Mouse (Mus musculus) limb, embryonic 14.5 days (tissue): ENCODE data around the gene Ufsp2. TPM values are rescaled to one million over a fixed set of nuclear protein-coding genes. Genes with fewer than 3 reads are reported as not detected.

Experiments
- ATAC-seq: fragments of 200-750 bp; cut with Nextera tagmentation; 2 replicates; pipeline ENCODE4 v1.8.0; 2017; ENCODE audit warnings: low read depth, moderate number of reproducible peaks, moderate TSS enrichment; ENCODE audit not compliant: low FRiP score
- DNase-seq: peaks from one replicate; pipeline ENCODE4 v3.0.0-alpha.2; 2015; ENCODE audit warnings: low spot score
- H3K27ac ChIP-seq: fragments of 300-500 bp; sonication (generic); replicated peaks from 2 replicates; pipeline ENCODE4 v1.5.1; 2014; ENCODE audit warnings: low read depth, mild to moderate bottlenecking, low read length, moderate library complexity, mixed read lengths
- H3K27me3 ChIP-seq: fragments of 300-500 bp; sonication (generic); 2 replicates; pipeline ENCODE4 v1.6.1; 2014; ENCODE audit warnings: low read length, mixed read lengths; ENCODE audit not compliant: control insufficient read depth, insufficient read depth
- H3K36me3 ChIP-seq: fragments of 300-500 bp; sonication (generic); 2 replicates; pipeline ENCODE4 v1.6.1; 2014; ENCODE audit warnings: mild to moderate bottlenecking, low read length, moderate library complexity, mixed read lengths; ENCODE audit not compliant: control insufficient read depth, insufficient read depth
- H3K4me1 ChIP-seq: fragments of 300-500 bp; sonication (generic); 2 replicates; pipeline ENCODE4 v1.6.1; 2014; ENCODE audit warnings: antibody characterized with exemption, low read length, mixed read lengths; ENCODE audit not compliant: control insufficient read depth, insufficient read depth
- H3K4me2 ChIP-seq: fragments of 300-500 bp; sonication (generic); replicated peaks from 2 replicates; pipeline ENCODE4 v1.6.1; 2014; ENCODE audit warnings: low read depth, mild to moderate bottlenecking, low read length, moderate library complexity; ENCODE audit not compliant: severe bottlenecking
- H3K4me3 ChIP-seq: fragments of 300-500 bp; sonication (generic); replicated peaks from 2 replicates; pipeline ENCODE4 v1.5.1; 2014; ENCODE audit warnings: low read length
- H3K9ac ChIP-seq: fragments of 300-500 bp; sonication (generic); 2 replicates; pipeline ENCODE4 v1.6.1; 2014; ENCODE audit warnings: mild to moderate bottlenecking, low read depth, low read length, moderate library complexity; ENCODE audit not compliant: severe bottlenecking
- H3K9me3 ChIP-seq: fragments of 300-500 bp; sonication (generic); 2 replicates; pipeline ENCODE4 v1.6.1; 2016; ENCODE audit warnings: low read length; ENCODE audit not compliant: control insufficient read depth
- POLR2A ChIP-seq: fragments of 200-500 bp; IDR thresholded peaks from 2 replicates; pipeline ENCODE4 v1.8.0; 2012; ENCODE audit warnings: inconsistent platforms, mild to moderate bottlenecking, moderate library complexity, borderline replicate concordance; ENCODE audit not compliant: insufficient read depth, insufficient read length; ENCODE audit errors: extremely low read depth
- WGBS: fragments of 180-500 bp; shearing (Covaris S2); extraction: QIAGEN DNeasy Blood & Tissue Kit; methylation state at CpG from one replicate; pipeline ENCODE4 v1.1.7; 2014; 5-methylcytosine and 5-hydroxymethylcytosine counted together
- polyA plus RNA-seq, 2 experiments: library from polyadenylated mRNA; depleted of rRNA in 1 of 2; stranded (reverse) in 1 of 2; unstranded in 1 of 2; fragments of >200 nt; fragmentation: Nextera tagmentation in 1 of 2; extraction: Ambion mirVana in 1 of 2; gene quantifications; 2 replicates each; pipeline versions ENCODE4 v1.2.1 to v1.2.3; 2012 to 2014

The Ufsp2 gene
- polyA plus RNA-seq, 2 experiments, result 62.3 to 92.5 TPM

GRCm38 (mm10) chr8:46010746-46011680 lies 35.7 kb downstream of the Ufsp2 start:
- peaks cover 9% of the 10 kb centered on the region for H3K4me1 ChIP-seq
- H3K27ac ChIP-seq, result 0 out of 2 replicates have a peak overlapping the region, but pooled peaks have one; percentile 13
- 9% methylated on average over 17 of the region's 17 CpGs for WGBS
- peak; percentile 46 for DNase-seq
- peak overlapping the region; percentile 45 for H3K9ac ChIP-seq
- H3K9me3 ChIP-seq, result no peaks in the 10 kb centered on the region
- H3K4me2 ChIP-seq, result peak overlapping the region; percentile 43
- ATAC-seq, result peak; percentile 65
- H3K27me3 ChIP-seq, result no peaks in the 10 kb centered on the region
- H3K4me3 ChIP-seq, result peak overlapping the region; percentile 1
- TF ChIP-seq POLR2A, result no peak
- H3K36me3 ChIP-seq, result no peaks in the 10 kb centered on the region

- H3K36me3 ChIP-seq, result no peaks in the 10 kb centered on the region
- no peaks in the 10 kb centered on the region for H3K4me1 ChIP-seq
- DNase-seq (no peak), ATAC-seq (no peak)
- WGBS, result 82% methylated on average over 9 of the region's 9 CpGs
- H3K9me3 ChIP-seq, result no peaks in the 10 kb centered on the region
- H3K9ac ChIP-seq, result no peak overlapping the region
- no peak overlapping the region for H3K27ac ChIP-seq
- H3K4me2 ChIP-seq, result no peak overlapping the region
- no peak for TF ChIP-seq POLR2A
- H3K4me3 ChIP-seq, result no peak overlapping the region
- no peaks in the 10 kb centered on the region for H3K27me3 ChIP-seq
Observed at GRCm38 (mm10) chr8:46022203-46022602, 46.9 kb downstream of the Ufsp2 start.

- WGBS, result 85% methylated on average over 9 of the region's 9 CpGs
- no peak for ATAC-seq
Observed at GRCm38 (mm10) chr8:46022758-46023157, 47.4 kb downstream of the Ufsp2 start.

GRCm38 (mm10) chr8:46024392-46024791 lies 49.1 kb downstream of the Ufsp2 start:
- H3K27me3 ChIP-seq, result no peaks in the 10 kb centered on the region
- ATAC-seq (no peak), DNase-seq (no peak)
- no peak overlapping the region for H3K4me3 ChIP-seq
- no peak overlapping the region for H3K27ac ChIP-seq
- no peaks in the 10 kb centered on the region for H3K36me3 ChIP-seq
- no peaks in the 10 kb centered on the region for H3K9me3 ChIP-seq
- no peak overlapping the region for H3K9ac ChIP-seq
- no peak for TF ChIP-seq POLR2A
- no peaks in the 10 kb centered on the region for H3K4me1 ChIP-seq
- WGBS, result 29% methylated on average over 4 of the region's 4 CpGs
- H3K4me2 ChIP-seq, result no peak overlapping the region

More at GRCm38 (mm10) chr8:46022758-46023157, 47.4 kb downstream of the Ufsp2 start:
- Histone ChIP-seq H3K4me1 (no peaks in the 10 kb centered on the region), H3K36me3 (no peaks in the 10 kb centered on the region), H3K4me3 (no peak overlapping the region), H3K27me3 (no peaks in the 10 kb centered on the region), H3K9ac (no peak overlapping the region), H3K4me2 (no peak overlapping the region), H3K9me3 (no peaks in the 10 kb centered on the region), H3K27ac (no peak overlapping the region)
- DNase-seq, result no peak
- no peak for TF ChIP-seq POLR2A

- Histone ChIP-seq H3K4me3 (no peak overlapping the region), H3K4me1 (peaks cover 3% of the 10 kb centered on the region), H3K27me3 (no peaks in the 10 kb centered on the region), H3K9ac (no peak overlapping the region), H3K36me3 (peaks cover 16% of the 10 kb centered on the region), H3K4me2 (no peak overlapping the region), H3K27ac (no peak overlapping the region), H3K9me3 (no peaks in the 10 kb centered on the region)
- ATAC-seq, result no peak
- no peak for TF ChIP-seq POLR2A
- 75% methylated on average over 11 of the region's 11 CpGs for WGBS
- no peak for DNase-seq
Observed at GRCm38 (mm10) chr8:46036217-46036616, 60.9 kb downstream of the Ufsp2 start.
